Mouse (Mus musculus): Measurements from ENCODE around the gene Serpina9. TPM values are rescaled to one million over a fixed set of nuclear protein-coding genes. Genes with fewer than 3 reads are reported as not detected.

The Serpina9 gene
- polyA plus RNA-seq, 1 experiment: 1.0 TPM

DNA sequence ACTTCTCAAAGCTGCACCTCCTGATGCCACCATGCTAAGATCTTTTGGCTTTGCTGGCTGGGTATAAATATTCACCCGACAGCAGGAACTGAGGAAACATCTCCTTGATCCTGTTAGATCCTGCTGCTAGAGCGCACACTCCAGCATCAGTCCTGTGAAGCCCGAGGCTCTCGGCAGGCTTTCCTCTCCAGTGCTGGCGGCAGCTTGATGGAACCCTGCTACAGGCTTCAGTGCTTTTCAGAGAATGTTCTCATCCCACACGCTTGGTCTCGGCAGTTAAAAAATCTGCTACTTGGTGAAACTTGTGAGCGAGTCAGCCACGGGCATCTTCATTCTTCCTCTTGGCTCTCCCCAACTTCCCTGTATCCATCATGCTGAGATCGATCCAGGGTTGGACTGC, 35.3 kb downstream of the Serpina9 start:
- H3K4me3 ChIP-seq (ENCODE audit: control insufficient read depth, low read depth, low read length): no peak overlapping the region
- H3K4me1 ChIP-seq (ENCODE audit: control insufficient read depth, insufficient read depth, low read length): peaks cover 8% of the 10 kb centered on the region
- H3K36me3 ChIP-seq (ENCODE audit: control insufficient read depth, insufficient read depth, low read length): no peaks in the 10 kb centered on the region
- TF ChIP-seq CTCF (IDR thresholded peaks at IDR 0.05; ENCODE audit: control insufficient read depth, insufficient read depth, insufficient replicate concordance, low read depth, low read length) (no peak), POLR2A (IDR thresholded peaks at IDR 0.05; ENCODE audit: control insufficient read depth, low read depth, low read length) (no peak)
- no peak overlapping the region for H3K27ac ChIP-seq (ENCODE audit: control insufficient read depth, insufficient read depth, low read depth, low read length)
- H3K27me3 ChIP-seq (ENCODE audit: control insufficient read depth, insufficient read depth, low read length): no peaks in the 10 kb centered on the region

DNA sequence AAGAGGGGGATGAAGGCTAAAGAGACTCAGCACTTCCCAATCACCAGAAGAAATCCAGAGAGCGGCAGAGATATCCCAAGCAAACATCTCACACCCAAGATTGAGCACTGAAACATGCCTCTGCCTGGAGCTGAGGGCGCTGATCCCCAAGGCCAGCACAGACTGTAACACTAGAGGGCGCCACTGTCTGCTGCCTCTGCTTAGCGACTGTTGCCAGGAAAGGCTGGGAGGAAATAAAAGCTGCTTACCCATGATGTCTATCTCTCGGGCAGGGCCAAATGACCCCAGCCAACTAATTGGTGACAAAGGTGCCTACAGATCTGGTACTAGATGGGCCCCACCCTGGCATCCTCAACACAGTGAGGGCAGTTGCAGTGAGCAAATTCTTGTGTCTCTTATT, 35.7 kb downstream of the Serpina9 start:
- no peaks in the 10 kb centered on the region for H3K27me3 ChIP-seq (ENCODE audit: control insufficient read depth, insufficient read depth, low read length)

DNA sequence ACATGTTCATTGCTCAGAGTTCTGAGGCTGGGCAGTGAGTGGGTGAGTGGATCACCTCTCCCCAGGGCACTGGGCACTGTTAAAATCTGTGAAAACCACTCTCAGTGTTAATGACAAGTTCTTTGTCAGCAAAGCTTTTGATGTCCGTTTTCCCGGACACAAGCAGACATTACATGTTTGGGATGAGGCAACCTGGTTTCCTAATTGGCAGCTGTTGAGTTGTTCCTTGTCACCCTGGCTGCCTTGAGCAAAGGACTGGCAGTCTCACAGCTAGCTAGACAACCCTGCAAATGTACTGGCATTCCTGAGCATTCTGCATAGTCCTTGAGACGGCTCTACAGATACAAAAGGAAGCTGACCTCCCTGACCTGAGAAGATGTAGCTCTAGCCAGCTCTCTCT, 36.5 kb downstream of the Serpina9 start:
- TF ChIP-seq CTCF (IDR thresholded peaks at IDR 0.05; ENCODE audit: control insufficient read depth, insufficient read depth, insufficient replicate concordance, low read depth, low read length) (no peak), POLR2A (IDR thresholded peaks at IDR 0.05; ENCODE audit: control insufficient read depth, low read depth, low read length) (no peak)
- Histone ChIP-seq H3K36me3 (ENCODE audit: control insufficient read depth, insufficient read depth, low read length) (no peaks in the 10 kb centered on the region), H3K27ac (ENCODE audit: control insufficient read depth, insufficient read depth, low read depth, low read length) (no peak overlapping the region), H3K27me3 (ENCODE audit: control insufficient read depth, insufficient read depth, low read length) (no peaks in the 10 kb centered on the region), H3K4me1 (ENCODE audit: control insufficient read depth, insufficient read depth, low read length) (peaks cover 8% of the 10 kb centered on the region), H3K4me3 (ENCODE audit: control insufficient read depth, low read depth, low read length) (no peak overlapping the region)

More for the DNA sequence above, 35.7 kb downstream of the Serpina9 start:
- TF ChIP-seq CTCF (IDR thresholded peaks at IDR 0.05; ENCODE audit: control insufficient read depth, insufficient read depth, insufficient replicate concordance, low read depth, low read length) (peak; percentile 96), POLR2A (IDR thresholded peaks at IDR 0.05; ENCODE audit: control insufficient read depth, low read depth, low read length) (no peak)
- Histone ChIP-seq H3K27ac (ENCODE audit: control insufficient read depth, insufficient read depth, low read depth, low read length) (no peak overlapping the region), H3K4me3 (ENCODE audit: control insufficient read depth, low read depth, low read length) (no peak overlapping the region), H3K4me1 (ENCODE audit: control insufficient read depth, insufficient read depth, low read length) (peaks cover 8% of the 10 kb centered on the region), H3K36me3 (ENCODE audit: control insufficient read depth, insufficient read depth, low read length) (no peaks in the 10 kb centered on the region)

DNA sequence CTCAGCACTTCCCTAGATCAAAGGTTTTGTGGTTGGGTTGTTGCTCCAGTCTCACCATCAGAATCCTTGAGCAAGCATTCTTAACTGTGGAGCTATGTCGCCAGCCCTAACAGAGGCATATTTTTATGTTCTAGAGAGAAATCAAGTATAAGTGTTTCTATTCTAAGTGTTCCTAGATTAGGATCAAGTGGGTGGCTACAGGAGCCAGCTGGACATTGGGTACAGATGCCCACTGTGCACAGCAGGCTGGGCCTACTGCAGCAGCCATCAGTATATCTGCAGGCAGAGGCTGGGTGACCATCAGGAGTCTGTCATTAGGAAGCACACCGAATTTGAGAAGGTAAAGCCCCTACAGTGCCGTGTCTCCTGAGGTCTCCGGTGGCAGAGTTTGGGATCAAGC, 42.5 kb downstream of the Serpina9 start:
- H3K27ac ChIP-seq (ENCODE audit: control insufficient read depth, insufficient read depth, low read depth, low read length): no peak overlapping the region
- H3K4me3 ChIP-seq (ENCODE audit: control insufficient read depth, low read depth, low read length): no peak overlapping the region
- no peaks in the 10 kb centered on the region for H3K27me3 ChIP-seq (ENCODE audit: control insufficient read depth, insufficient read depth, low read length)
- H3K36me3 ChIP-seq (ENCODE audit: control insufficient read depth, insufficient read depth, low read length): no peaks in the 10 kb centered on the region
- TF ChIP-seq CTCF (IDR thresholded peaks at IDR 0.05; ENCODE audit: control insufficient read depth, insufficient read depth, insufficient replicate concordance, low read depth, low read length) (no peak), POLR2A (IDR thresholded peaks at IDR 0.05; ENCODE audit: control insufficient read depth, low read depth, low read length) (no peak)
- H3K4me1 ChIP-seq (ENCODE audit: control insufficient read depth, insufficient read depth, low read length): no peaks in the 10 kb centered on the region

DNA sequence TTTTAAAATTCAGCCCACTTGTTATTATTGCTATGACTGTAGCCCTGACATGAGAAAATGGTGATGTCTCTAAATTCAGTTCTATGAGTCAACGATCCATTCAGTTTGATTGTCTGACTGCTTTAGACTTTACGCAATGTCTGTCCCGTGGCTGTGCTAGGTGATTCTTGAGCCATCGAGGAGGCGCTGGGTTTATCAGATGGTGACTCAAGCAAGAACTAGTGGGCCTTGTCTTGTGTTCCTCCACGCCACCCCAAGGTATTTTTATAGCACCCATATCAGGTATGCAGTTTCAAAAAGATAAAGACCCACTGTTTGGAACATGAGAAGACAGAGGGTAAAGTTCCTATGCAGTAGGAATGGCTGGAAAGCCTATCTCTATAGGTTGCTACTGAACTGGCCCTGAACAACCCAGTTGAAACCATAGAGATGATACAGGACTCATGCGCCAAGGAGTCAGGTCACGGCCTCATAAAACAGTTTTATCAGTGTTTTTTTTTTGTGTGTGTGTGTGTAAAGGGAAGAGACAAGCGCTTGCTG, 43.9 kb downstream of the Serpina9 start:
- Histone ChIP-seq H3K4me1 (ENCODE audit: control insufficient read depth, insufficient read depth, low read length) (no peaks in the 10 kb centered on the region), H3K36me3 (ENCODE audit: control insufficient read depth, insufficient read depth, low read length) (no peaks in the 10 kb centered on the region)

DNA sequence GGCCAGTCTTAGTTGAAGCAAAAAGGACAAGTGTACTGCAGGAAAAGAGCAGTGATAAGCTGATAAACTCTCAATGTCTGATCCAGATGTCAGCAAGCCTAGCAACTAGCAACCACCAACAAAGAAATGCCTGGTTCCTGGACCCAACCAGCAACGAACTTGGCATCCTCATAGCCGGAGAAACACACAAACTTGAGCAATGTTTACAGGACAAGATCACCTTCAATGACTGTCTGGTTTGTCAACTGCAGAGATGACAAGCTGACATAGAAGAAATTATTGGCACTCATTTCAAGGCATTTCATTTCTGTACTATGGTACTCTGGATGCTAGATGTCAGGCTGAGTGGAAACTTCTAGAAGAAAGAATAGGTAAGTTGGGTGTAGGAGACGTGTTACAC, 46.8 kb downstream of the Serpina9 start:
- H3K36me3 ChIP-seq (ENCODE audit: control insufficient read depth, insufficient read depth, low read length): no peaks in the 10 kb centered on the region
- H3K27me3 ChIP-seq (ENCODE audit: control insufficient read depth, insufficient read depth, low read length): no peaks in the 10 kb centered on the region
- H3K27ac ChIP-seq (ENCODE audit: control insufficient read depth, insufficient read depth, low read depth, low read length): no peak overlapping the region
- H3K4me1 ChIP-seq (ENCODE audit: control insufficient read depth, insufficient read depth, low read length): peaks cover 4% of the 10 kb centered on the region; the same call in 1 of the 2 replicates
- H3K4me3 ChIP-seq (ENCODE audit: control insufficient read depth, low read depth, low read length): no peak overlapping the region
- TF ChIP-seq POLR2A (IDR thresholded peaks at IDR 0.05; ENCODE audit: control insufficient read depth, low read depth, low read length) (no peak), CTCF (IDR thresholded peaks at IDR 0.05; ENCODE audit: control insufficient read depth, insufficient read depth, insufficient replicate concordance, low read depth, low read length) (no peak)

More for the DNA sequence above, 43.9 kb downstream of the Serpina9 start:
- Histone ChIP-seq H3K4me3 (ENCODE audit: control insufficient read depth, low read depth, low read length) (no peak overlapping the region), H3K27me3 (ENCODE audit: control insufficient read depth, insufficient read depth, low read length) (no peaks in the 10 kb centered on the region), H3K27ac (ENCODE audit: control insufficient read depth, insufficient read depth, low read depth, low read length) (no peak overlapping the region)
- TF ChIP-seq POLR2A (IDR thresholded peaks at IDR 0.05; ENCODE audit: control insufficient read depth, low read depth, low read length): no peak
- no peak for TF ChIP-seq CTCF (IDR thresholded peaks at IDR 0.05; ENCODE audit: control insufficient read depth, insufficient read depth, insufficient replicate concordance, low read depth, low read length)

DNA sequence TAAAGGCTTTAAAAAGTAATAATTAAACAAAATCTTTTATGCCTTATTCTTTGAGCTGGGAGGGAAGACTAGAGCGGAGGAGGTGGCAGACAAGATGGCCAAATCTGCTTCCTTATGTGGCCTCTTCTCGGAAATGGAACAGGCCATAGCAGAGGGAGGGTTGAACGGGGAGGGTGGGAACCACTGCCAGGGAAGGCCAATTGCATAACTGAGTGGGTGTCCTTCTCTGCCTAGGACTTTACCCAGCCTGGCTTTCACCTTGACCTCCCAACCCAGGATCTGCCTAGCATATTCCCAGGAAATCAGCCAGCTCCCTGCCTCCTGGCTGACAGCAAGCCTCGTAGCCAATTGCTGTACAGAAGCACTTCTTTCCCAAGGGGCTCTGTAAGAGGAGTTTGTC, 50.3 kb downstream of the Serpina9 start:
- Histone ChIP-seq H3K27ac (ENCODE audit: control insufficient read depth, insufficient read depth, low read depth, low read length) (no peak overlapping the region), H3K4me1 (ENCODE audit: control insufficient read depth, insufficient read depth, low read length) (peaks cover 4% of the 10 kb centered on the region; the same call in 1 of the 2 replicates), H3K36me3 (ENCODE audit: control insufficient read depth, insufficient read depth, low read length) (no peaks in the 10 kb centered on the region), H3K4me3 (ENCODE audit: control insufficient read depth, low read depth, low read length) (no peak overlapping the region), H3K27me3 (ENCODE audit: control insufficient read depth, insufficient read depth, low read length) (no peaks in the 10 kb centered on the region)
- TF ChIP-seq POLR2A (IDR thresholded peaks at IDR 0.05; ENCODE audit: control insufficient read depth, low read depth, low read length) (no peak), CTCF (IDR thresholded peaks at IDR 0.05; ENCODE audit: control insufficient read depth, insufficient read depth, insufficient replicate concordance, low read depth, low read length) (no peak)

All from testis, adult 2 months (tissue).